Mouse (Mus musculus) induced T-regulatory cell, adult 2 months (primary cell): ENCODE measurements around the gene Vmn2r5.
"Not testable (repeated sequence)": the region's sequence is repeated elsewhere in the genome, so short reads cannot be mapped to it uniquely, and the experiment has no call there.

Experiments used
- DNase-seq: peaks from one replicate; pipeline ENCODE4 v3.0.0-alpha.2; 2012; ENCODE audit warnings: low read depth

Gene Vmn2r5

DNA sequence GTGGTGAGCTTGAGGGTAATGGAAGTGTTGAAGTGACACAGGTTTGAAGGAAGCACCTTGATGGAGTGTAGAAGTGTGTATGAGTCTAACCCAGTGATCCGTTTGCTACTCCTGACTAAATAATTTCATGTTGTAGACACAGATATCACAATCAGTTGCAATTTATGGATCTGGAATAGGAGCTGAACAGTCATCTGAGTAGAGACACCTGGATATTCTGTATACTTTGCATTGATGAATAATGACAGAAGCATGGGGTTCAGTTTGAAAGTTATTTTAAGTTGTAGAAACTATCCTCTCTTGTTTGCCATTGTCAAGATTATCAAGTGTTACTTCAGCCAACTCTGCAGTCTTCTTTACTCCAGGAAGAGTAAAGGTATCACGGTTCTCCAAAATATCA is at the start of gene Vmn2r5:
TSS of gene Vmn2r5 (minus strand) at position 101 of the 400 bp plus-strand sequence.
- DNase-seq, result not testable (repeated sequence)

DNA sequence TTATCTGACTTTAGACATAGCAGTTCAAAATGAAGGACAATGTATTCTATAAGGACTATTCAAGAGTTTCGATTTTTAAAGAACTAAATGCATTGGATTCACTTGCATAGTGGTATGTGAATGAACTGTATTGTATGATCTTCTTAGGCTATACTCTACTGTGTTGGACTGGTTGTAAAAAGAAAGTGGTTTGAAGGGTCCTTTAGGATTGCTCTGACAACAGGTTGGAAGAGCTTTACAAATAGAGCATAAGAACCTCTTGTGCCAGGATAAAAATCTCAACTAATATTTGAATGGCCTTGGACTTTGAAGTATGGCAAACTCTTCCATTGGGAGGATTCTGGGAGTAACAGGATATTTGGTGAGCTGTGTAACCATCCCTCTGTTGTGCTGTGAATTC is 13.9 kb upstream of the Vmn2r5 start:
- DNase-seq, result not testable (repeated sequence)
